Mouse (Mus musculus) liver, embryonic 11.5 days (tissue): ENCODE measurements at regions not wholly inside any gene's neighbourhood (a gene's known extent, or its start where the extent isn't known, plus 50 kb on each side); places are given as distances from the start of the nearest gene placed in this dataset.

Experiments
- ATAC-seq: fragments of 200-750 bp; cut with Nextera tagmentation; replicated peaks from 2 replicates; pipeline ENCODE4 v1.8.0; 2017; ENCODE audit warnings: moderate number of reproducible peaks, mild to moderate bottlenecking, moderate TSS enrichment, moderate library complexity; ENCODE audit not compliant: low FRiP score
- DNase-seq: peaks from one replicate; pipeline ENCODE4 v3.0.0-alpha.2; 2017; ENCODE audit warnings: low spot score
- H3K27ac ChIP-seq: fragments of 300-500 bp; sonication (generic); 2 replicates; pipeline ENCODE4 v1.5.1; 2014; ENCODE audit warnings: mild to moderate bottlenecking, low read depth, low read length, control low read depth
- H3K27me3 ChIP-seq: fragments of 300-500 bp; sonication (generic); replicated peaks from 2 replicates; pipeline ENCODE4 v1.6.1; 2014; ENCODE audit warnings: low read length, mixed read lengths; ENCODE audit not compliant: control insufficient read depth, insufficient read depth
- H3K36me3 ChIP-seq: fragments of 300-500 bp; sonication (generic); 2 replicates; pipeline ENCODE4 v1.6.1; 2014; ENCODE audit warnings: mild to moderate bottlenecking, low read length, moderate library complexity, mixed read lengths; ENCODE audit not compliant: control insufficient read depth, insufficient read depth
- H3K4me1 ChIP-seq: fragments of 300-500 bp; sonication (generic); replicated peaks from 2 replicates; pipeline ENCODE4 v1.6.1; 2014; ENCODE audit warnings: low read length, mixed read lengths; ENCODE audit not compliant: control insufficient read depth, insufficient read depth
- H3K4me2 ChIP-seq: fragments of 300-500 bp; sonication (generic); 2 replicates; pipeline ENCODE4 v1.6.1; 2014; ENCODE audit warnings: mild to moderate bottlenecking, control low read depth, moderate library complexity
- H3K4me3 ChIP-seq: fragments of 300-500 bp; sonication (generic); 2 replicates; pipeline ENCODE4 v1.5.1; 2014; ENCODE audit warnings: low read depth, low read length, control low read depth
- H3K9ac ChIP-seq: fragments of 300-500 bp; sonication (generic); 2 replicates; pipeline ENCODE4 v1.6.1; 2014; ENCODE audit warnings: low read depth, low read length, control low read depth
- H3K9me3 ChIP-seq: fragments of 300-500 bp; sonication (generic); 2 replicates; pipeline ENCODE4 v1.6.1; 2016; ENCODE audit warnings: low read length, inconsistent platforms, mixed read lengths; ENCODE audit not compliant: control insufficient read depth
- WGBS: fragments of 180-500 bp; shearing (Covaris S2); extraction: QIAGEN DNeasy Blood & Tissue Kit; methylation state at CpG from one replicate; pipeline ENCODE4 v1.1.7; 2014; 5-methylcytosine and 5-hydroxymethylcytosine counted together

DNA sequence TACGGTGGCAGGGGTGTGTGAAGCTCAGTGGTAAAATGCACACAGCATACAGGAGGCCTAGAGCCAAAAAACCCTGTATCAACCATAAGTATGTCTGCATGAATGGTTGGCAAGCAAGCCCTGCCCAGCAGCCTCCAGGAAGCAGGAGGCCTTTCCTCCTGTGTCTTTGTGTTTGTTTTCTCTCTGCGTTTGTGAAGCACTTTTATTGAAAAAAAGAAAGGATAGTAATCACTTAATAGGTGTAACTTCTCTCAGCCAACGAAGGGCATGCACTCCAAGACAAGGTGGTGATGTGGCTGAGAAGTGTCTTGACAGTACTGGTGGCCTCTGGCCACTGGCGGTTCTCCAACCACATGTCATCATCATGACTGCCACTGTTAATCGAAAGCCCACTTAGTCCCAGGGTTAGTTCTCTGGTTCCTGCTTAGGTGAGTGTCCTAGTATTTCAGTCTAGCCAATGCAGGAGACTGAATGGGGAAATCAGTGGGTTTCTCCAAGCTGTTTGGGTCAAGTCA, 66.5 kb upstream of the Polg start:
- H3K27ac ChIP-seq, result no peak overlapping the region
- peaks cover 97% of the 10 kb centered on the region for H3K27me3 ChIP-seq
- H3K9me3 ChIP-seq, result no peaks in the 10 kb centered on the region
- no peaks in the 10 kb centered on the region for H3K36me3 ChIP-seq
- H3K4me2 ChIP-seq, result no peak overlapping the region
- DNase-seq, result no peak
- no peak for ATAC-seq
- 56% methylated on average over 5 of the region's 5 CpGs for WGBS
- no peak overlapping the region for H3K4me3 ChIP-seq
- no peak overlapping the region for H3K9ac ChIP-seq
- H3K4me1 ChIP-seq, result 0 out of 2 replicates have a peak, but pooled peaks cover 2% of the 10 kb centered on the region

DNA sequence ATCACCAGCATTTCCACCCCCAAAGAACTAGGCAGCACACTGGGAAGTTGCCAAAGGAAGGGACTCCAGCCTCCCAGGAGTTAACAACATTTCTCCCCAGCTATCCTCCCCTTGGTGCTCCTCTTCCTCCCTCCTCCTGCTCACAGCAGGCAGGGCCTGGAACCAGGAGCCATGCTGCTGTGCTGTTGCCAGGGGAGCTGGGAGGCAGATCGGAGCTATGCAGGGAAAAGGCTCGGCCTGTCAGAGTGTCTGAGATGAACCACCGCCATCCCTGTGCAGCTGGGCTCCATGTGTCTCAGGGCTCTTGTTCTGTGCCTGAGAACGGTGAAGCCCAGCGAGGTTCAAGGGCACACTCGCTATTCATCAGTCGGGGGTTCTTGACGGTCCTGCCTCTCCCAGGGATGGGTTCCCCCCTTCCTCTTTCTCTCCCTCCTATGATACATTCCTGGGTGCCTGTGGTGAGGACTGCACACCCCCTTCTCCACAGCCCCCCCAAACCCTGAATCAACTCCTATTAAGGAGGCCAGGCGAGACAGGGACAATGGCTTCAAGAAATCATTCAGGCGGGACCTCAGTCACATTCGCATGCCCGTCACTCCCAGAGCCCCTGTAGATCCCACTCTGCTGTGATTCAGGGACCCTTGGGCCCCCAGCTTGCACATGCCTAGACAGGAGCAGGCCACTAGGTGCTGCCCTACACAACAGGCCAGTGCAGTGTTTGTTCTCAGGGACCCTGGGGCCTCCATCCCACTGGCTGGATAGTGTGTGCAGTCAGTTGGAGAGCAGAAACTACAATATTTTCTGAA, 65.6 kb upstream of the Polg start:
- H3K9me3 ChIP-seq, result no peaks in the 10 kb centered on the region
- WGBS, result 17% methylated on average over 12 of the region's 12 CpGs

DNA sequence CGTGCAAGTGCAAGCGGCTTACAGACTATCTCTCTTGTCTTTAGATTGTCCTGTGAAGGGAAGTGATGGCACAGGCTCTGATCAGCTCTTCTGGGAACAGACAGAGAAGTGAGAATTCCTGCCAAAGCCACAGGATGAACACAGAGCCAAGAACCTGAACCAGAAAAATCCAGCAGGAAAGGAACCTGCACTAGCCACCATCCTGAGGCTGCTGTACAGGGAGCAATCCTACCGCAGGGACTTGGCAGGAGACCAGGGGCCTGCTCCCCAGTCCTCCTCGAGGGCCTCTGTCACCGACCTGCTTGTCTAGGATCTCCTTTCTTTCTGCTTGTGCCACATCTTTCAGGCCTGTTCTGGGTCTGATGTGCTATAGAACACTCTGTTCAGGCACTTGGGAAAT, 65.0 kb upstream of the Polg start:
- DNase-seq (no peak), ATAC-seq (no peak)
- Histone ChIP-seq H3K9me3 (no peaks in the 10 kb centered on the region), H3K27me3 (peaks cover 97% of the 10 kb centered on the region), H3K4me3 (no peak overlapping the region), H3K4me1 (0 out of 2 replicates have a peak, but pooled peaks cover 2% of the 10 kb centered on the region), H3K4me2 (no peak overlapping the region), H3K36me3 (no peaks in the 10 kb centered on the region), H3K9ac (no peak overlapping the region), H3K27ac (no peak overlapping the region)
- 15% methylated on average over 5 of the region's 5 CpGs for WGBS

More for the DNA sequence above, 65.6 kb upstream of the Polg start:
- no peak for ATAC-seq
- Histone ChIP-seq H3K27me3 (peaks cover 97% of the 10 kb centered on the region), H3K9ac (no peak overlapping the region), H3K4me3 (no peak overlapping the region), H3K36me3 (no peaks in the 10 kb centered on the region), H3K27ac (no peak overlapping the region), H3K4me2 (no peak overlapping the region), H3K4me1 (0 out of 2 replicates have a peak, but pooled peaks cover 2% of the 10 kb centered on the region)
- no peak for DNase-seq

DNA sequence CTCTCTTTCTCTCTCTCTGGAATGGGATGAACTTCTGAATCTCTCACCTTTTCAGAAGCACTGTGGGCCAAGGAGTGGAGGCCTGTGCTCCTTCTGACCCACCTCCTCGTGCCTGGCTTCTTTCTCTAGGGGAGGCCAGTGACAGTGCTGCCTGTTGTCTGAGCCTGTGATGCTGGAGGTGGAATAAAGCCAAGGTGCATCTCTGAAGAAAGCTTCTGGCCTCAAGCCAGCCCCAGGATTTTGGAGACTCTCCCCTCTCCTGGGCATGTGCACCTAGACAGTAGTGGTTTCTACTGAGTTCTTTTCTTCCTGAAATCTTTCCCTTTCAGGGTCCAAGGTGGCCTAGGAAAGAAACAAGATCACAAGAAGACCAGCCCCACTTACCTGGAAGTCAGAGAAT, 63.3 kb upstream of the Polg start:
- H3K36me3 ChIP-seq, result no peaks in the 10 kb centered on the region
- no peaks in the 10 kb centered on the region for H3K9me3 ChIP-seq
- no peak overlapping the region for H3K4me3 ChIP-seq
- peaks cover 97% of the 10 kb centered on the region for H3K27me3 ChIP-seq
- WGBS, result 12% methylated on average over 1 of the region's 1 CpGs
- no peak overlapping the region for H3K4me2 ChIP-seq
- H3K9ac ChIP-seq, result no peak overlapping the region
- H3K4me1 ChIP-seq, result no peaks in the 10 kb centered on the region
- no peak for ATAC-seq
- DNase-seq, result no peak
- no peak overlapping the region for H3K27ac ChIP-seq

DNA sequence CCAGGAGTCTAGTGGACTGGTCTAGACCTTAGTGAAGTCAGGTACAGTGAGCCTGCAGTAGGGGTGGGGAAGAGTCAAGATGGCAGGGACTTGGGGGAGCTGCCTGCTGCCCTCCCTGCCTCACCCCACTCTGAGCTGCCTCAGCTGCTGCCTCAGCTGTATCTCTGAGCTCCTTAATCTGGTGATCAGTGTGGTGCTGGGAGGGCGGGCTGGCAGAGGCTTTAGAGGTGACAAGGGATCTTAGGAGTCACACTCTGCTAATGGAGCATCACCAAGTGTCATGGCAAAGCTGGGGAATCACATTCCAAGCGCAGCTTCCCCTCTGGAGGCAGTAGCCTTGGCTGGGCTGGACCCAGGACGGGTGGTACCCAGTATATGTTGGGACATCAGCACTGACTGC, 61.8 kb upstream of the Polg start:
- no peak overlapping the region for H3K4me3 ChIP-seq
- H3K4me2 ChIP-seq, result no peak overlapping the region
- H3K27me3 ChIP-seq, result peaks cover 91% of the 10 kb centered on the region
- H3K9ac ChIP-seq, result no peak overlapping the region
- DNase-seq (no peak), ATAC-seq (no peak)
- H3K9me3 ChIP-seq, result no peaks in the 10 kb centered on the region
- H3K36me3 ChIP-seq, result no peaks in the 10 kb centered on the region
- H3K4me1 ChIP-seq, result no peaks in the 10 kb centered on the region
- 16% methylated on average over 3 of the region's 3 CpGs for WGBS
- H3K27ac ChIP-seq, result no peak overlapping the region

DNA sequence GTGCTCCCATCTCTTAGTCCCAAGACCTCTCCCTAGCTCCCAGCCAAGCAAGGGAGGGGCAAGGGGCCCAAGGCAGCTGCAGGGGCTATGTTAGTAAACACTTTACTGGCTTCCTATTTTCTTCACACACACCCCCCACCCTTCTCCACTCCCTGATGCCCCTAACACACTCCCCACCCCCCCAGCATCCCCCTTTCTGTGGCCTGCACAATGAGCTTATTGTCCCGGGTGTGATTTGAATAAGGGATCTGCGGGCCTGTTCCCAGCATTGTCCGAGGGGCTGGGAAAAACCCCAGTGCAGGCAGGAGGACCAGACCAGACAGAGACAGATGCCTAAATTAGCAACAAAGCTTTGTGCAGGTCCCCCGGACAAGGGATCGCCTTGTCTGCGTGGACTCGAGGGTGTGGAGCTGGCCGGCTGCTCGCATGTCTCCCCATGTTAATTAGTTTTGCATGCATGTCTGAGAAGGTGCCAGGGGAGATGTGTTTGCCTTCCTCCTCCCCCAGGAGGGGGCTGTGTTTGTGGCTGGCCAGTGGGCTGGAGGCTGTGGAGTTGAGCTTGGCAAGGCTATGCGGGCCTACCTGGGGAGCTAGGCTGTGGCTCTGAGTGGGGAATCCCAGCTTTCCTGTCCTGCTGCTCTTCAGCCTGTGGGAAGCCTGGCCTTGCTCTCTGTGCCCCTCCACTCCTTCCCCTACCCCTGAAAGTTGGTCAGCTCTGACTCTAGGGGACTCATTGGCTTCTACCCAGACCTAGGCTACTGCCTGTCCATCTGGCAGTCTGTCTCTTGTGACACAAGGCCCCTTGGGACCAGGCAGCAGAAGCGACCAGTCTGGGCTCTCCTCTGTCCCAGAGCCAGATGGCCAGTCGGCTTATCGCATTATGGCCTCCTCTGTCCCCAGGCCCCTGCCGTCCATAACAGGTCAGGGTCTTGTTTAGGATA, 59.8 kb upstream of the Polg start:
- ATAC-seq (no peak), DNase-seq (no peak)
- Histone ChIP-seq H3K4me1 (no peaks in the 10 kb centered on the region), H3K27me3 (peaks cover 85% of the 10 kb centered on the region), H3K4me2 (no peak overlapping the region), H3K9me3 (no peaks in the 10 kb centered on the region), H3K4me3 (no peak overlapping the region), H3K9ac (no peak overlapping the region), H3K36me3 (no peaks in the 10 kb centered on the region), H3K27ac (no peak overlapping the region)
- 40% methylated on average over 14 of the region's 14 CpGs for WGBS

DNA sequence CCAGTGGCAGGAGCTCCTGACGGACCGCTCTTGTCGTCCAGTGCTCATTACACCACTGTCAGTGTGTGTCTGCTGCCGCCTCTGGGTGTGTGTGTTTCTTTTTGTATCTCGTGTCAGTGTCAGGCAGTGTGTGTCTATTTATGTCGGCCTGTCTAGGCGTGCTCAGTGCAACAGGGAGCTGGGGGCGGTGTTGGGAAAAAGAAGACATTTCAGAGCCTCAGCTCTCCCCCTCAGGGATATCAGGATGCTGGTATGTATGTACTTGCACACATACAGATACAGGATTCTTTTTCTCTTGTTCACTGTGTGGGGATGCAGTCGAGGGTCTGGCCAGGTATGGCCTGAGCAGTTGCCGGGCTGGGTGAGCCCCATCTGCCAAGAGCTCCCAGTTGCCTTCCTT, 58.8 kb upstream of the Polg start:
- WGBS, result 66% methylated on average over 10 of the region's 10 CpGs
- no peak overlapping the region for H3K9ac ChIP-seq
- no peaks in the 10 kb centered on the region for H3K36me3 ChIP-seq
- peaks cover 84% of the 10 kb centered on the region for H3K27me3 ChIP-seq
- H3K4me1 ChIP-seq, result no peaks in the 10 kb centered on the region
- no peak for DNase-seq
- no peak overlapping the region for H3K27ac ChIP-seq
- H3K4me3 ChIP-seq, result no peak overlapping the region
- no peak for ATAC-seq
- H3K4me2 ChIP-seq, result no peak overlapping the region
- no peaks in the 10 kb centered on the region for H3K9me3 ChIP-seq

DNA sequence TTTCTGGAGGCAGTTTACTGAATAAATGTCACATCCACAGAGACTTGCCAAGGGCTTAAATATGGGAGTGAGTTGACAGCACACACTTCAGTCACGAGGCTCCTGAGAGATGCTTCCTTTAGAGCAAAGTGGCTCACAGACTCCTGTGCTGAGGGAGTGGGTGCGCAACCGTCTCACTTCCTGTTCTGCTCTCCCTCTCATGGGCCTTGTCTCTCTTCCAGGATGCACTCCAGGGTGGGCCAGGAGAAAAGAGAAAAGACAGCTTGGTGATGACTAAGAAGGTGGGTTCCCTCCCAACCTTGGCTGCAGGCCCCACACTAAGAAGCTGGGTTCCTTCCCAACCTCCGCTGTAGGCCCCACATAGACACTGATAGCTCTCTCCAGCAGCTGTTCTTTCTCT, 57.5 kb upstream of the Polg start:
- no peak for DNase-seq
- Histone ChIP-seq H3K9me3 (no peaks in the 10 kb centered on the region), H3K27ac (no peak overlapping the region), H3K4me1 (no peaks in the 10 kb centered on the region), H3K4me2 (no peak overlapping the region), H3K9ac (no peak overlapping the region), H3K36me3 (no peaks in the 10 kb centered on the region), H3K4me3 (no peak overlapping the region), H3K27me3 (peaks cover 78% of the 10 kb centered on the region)
- no peak for ATAC-seq
- WGBS, result 71% methylated on average over 4 of the region's 4 CpGs
